In genomic region chr10:120210096-120210495, GRCm38 (mm10) we compare ENCODE assay signal across 10 mouse cellular contexts. TPM values are rescaled to one million over a fixed set of nuclear protein-coding genes. Genes with fewer than 3 reads are reported as not detected.
A peak's percentile ranks its signal among the peaks of the same experiment; 100 is the strongest.
DNase-seq lines count a peak whose midpoint lies in the region; ATAC-seq and TF ChIP-seq lines count a peak whose summit lies in the region.
"Had no signal": no experiment of that assay in that cellular context is flagged by ENCODE, and none has a peak within 500 bp of the region (broad histone marks: within the 10 kb centered on the region; RNA-seq: fewer than 3 reads in every experiment).

No protein-coding gene starts in this region.

- peaks cover 6% of the 10 kb centered on the region for H3K9me3 ChIP-seq in heart, embryonic 12.5 days (replicated peaks)
- H3K9me3 ChIP-seq in midbrain, embryonic 10.5 days (replicated peaks), result no peaks in the 10 kb centered on the region; the same call in 1 of the 2 replicates
- no peaks in the 10 kb centered on the region for H3K9me3 ChIP-seq in midbrain, embryonic 14.5 days (ENCODE audit: control insufficient read depth, low read length)
- no peaks in the 10 kb centered on the region for H3K9me3 ChIP-seq in kidney, postnatal 0 days (replicated peaks; ENCODE audit: low read length)
- peaks cover 5% of the 10 kb centered on the region; the same call in 1 of the 2 replicates for H3K9me3 ChIP-seq in stomach, embryonic 14.5 days (ENCODE audit: control insufficient read depth, low read depth, low read length)

- peak overlapping the region; percentile 85; the same call in 1 of the 2 replicates for H3K4me2 ChIP-seq in heart, embryonic 12.5 days
- no peak overlapping the region; the same call in 1 of the 2 replicates for H3K4me2 ChIP-seq in midbrain, embryonic 14.5 days (ENCODE audit: low read length)
- peak overlapping the region; percentile 75 for H3K4me2 ChIP-seq in kidney, postnatal 0 days (ENCODE audit: low read length)
- peak overlapping the region; percentile 75 for H3K4me2 ChIP-seq in stomach, embryonic 14.5 days (replicated peaks; ENCODE audit: low read depth, low read length)

- no peak for ATAC-seq in heart, embryonic 12.5 days (ENCODE audit: insufficient number of reproducible peaks, low FRiP score)
- no peak for ATAC-seq in midbrain, embryonic 14.5 days (ENCODE audit: low FRiP score, low TSS enrichment)
- ATAC-seq in kidney, postnatal 0 days (replicated peaks; ENCODE audit: low FRiP score, low read depth), result 0 out of 2 replicates have a peak, but pooled peaks have one; percentile 20
- ATAC-seq in stomach, embryonic 14.5 days (ENCODE audit: insufficient number of reproducible peaks, insufficient read depth, low FRiP score, low read depth), result no peak

- DNase-seq in heart, adult 8-10 months (ENCODE audit: low spot score), result no peak
- no peak for DNase-seq in midbrain, embryonic 10.5 days (ENCODE audit: low spot score)
- DNase-seq in midbrain, embryonic 14.5 days, result no peak
- DNase-seq in kidney, postnatal 0 days (ENCODE audit: low spot score), result no peak
- DNase-seq in adrenal gland, adult (ENCODE audit: inconsistent age in 2 of 2, low spot score in 1 of 2), result no peak
- no peak for DNase-seq in layer of hippocampus, adult 11-12 months (ENCODE audit: low spot score)
- DNase-seq: cerebellum, postnatal 36 days had no signal

- peaks cover 10% of the 10 kb centered on the region for H3K36me3 ChIP-seq in heart, embryonic 12.5 days
- peaks cover 13% of the 10 kb centered on the region for H3K36me3 ChIP-seq in midbrain, embryonic 10.5 days
- no peaks in the 10 kb centered on the region for H3K36me3 ChIP-seq in midbrain, embryonic 14.5 days (ENCODE audit: control insufficient read depth, insufficient read depth, low read length)
- no peaks in the 10 kb centered on the region for H3K36me3 ChIP-seq in kidney, postnatal 0 days (ENCODE audit: insufficient read depth, low read length)
- H3K36me3 ChIP-seq in stomach, embryonic 14.5 days (ENCODE audit: control insufficient read depth, insufficient read depth, low read length), result no peaks in the 10 kb centered on the region

- H3K9ac ChIP-seq in heart, embryonic 12.5 days, result no peak overlapping the region
- no peak overlapping the region for H3K9ac ChIP-seq in midbrain, embryonic 14.5 days (replicated peaks; ENCODE audit: low read length)
- H3K9ac ChIP-seq in kidney, postnatal 0 days (ENCODE audit: low read depth, low read length), result no peak overlapping the region
- H3K9ac ChIP-seq in stomach, embryonic 14.5 days (replicated peaks; ENCODE audit: low read depth, low read length), result no peak overlapping the region

- no peak overlapping the region for H3K4me3 ChIP-seq in heart, embryonic 12.5 days
- H3K4me3 ChIP-seq in midbrain, embryonic 10.5 days, result peak overlapping the region; percentile 68; the same call in 1 of the 2 replicates
- no peak overlapping the region for H3K4me3 ChIP-seq in midbrain, embryonic 14.5 days (replicated peaks; ENCODE audit: low read depth, low read length)
- 0 out of 2 replicates have a peak overlapping the region, but pooled peaks have one; percentile 92 for H3K4me3 ChIP-seq in kidney, postnatal 0 days (replicated peaks; ENCODE audit: low read depth, low read length)
- H3K4me3 ChIP-seq in stomach, embryonic 14.5 days (ENCODE audit: low read depth, low read length), result peak overlapping the region; percentile 97; the same call in 1 of the 2 replicates

- peaks cover 8% of the 10 kb centered on the region; the same call in 1 of the 2 replicates for H3K4me1 ChIP-seq in heart, embryonic 12.5 days (replicated peaks)
- H3K4me1 ChIP-seq in midbrain, embryonic 10.5 days, result peaks cover 11% of the 10 kb centered on the region
- peaks cover 8% of the 10 kb centered on the region; the same call in 1 of the 2 replicates for H3K4me1 ChIP-seq in midbrain, embryonic 14.5 days (ENCODE audit: control insufficient read depth, insufficient read depth, low read length)
- H3K4me1 ChIP-seq in kidney, postnatal 0 days (replicated peaks; ENCODE audit: insufficient read depth, low read length), result 0 out of 2 replicates have a peak, but pooled peaks cover 4% of the 10 kb centered on the region
- H3K4me1 ChIP-seq in stomach, embryonic 14.5 days (ENCODE audit: control insufficient read depth, insufficient read depth, low read length), result peaks cover 2% of the 10 kb centered on the region; the same call in 1 of the 2 replicates

- TF ChIP-seq CTCF in kidney, postnatal 0 days (IDR thresholded peaks at IDR 0.05; ENCODE audit: low read depth), result no peak

- 84% methylated on average over 3 of the region's 3 CpGs for WGBS in heart, embryonic 12.5 days
- 91% methylated on average over 3 of the region's 3 CpGs for WGBS in midbrain, embryonic 10.5 days
- WGBS in midbrain, embryonic 14.5 days, result 90% methylated on average over 3 of the region's 3 CpGs
- 73% methylated on average over 3 of the region's 3 CpGs for WGBS in kidney, postnatal 0 days
- WGBS in stomach, embryonic 14.5 days, result 78% methylated on average over 3 of the region's 3 CpGs

- H3K27me3 ChIP-seq in heart, embryonic 12.5 days (replicated peaks), result no peaks in the 10 kb centered on the region
- H3K27me3 ChIP-seq in midbrain, embryonic 10.5 days (ENCODE audit: low read depth, poor library complexity, severe bottlenecking), result no peaks in the 10 kb centered on the region
- no peaks in the 10 kb centered on the region for H3K27me3 ChIP-seq in midbrain, embryonic 14.5 days (ENCODE audit: control insufficient read depth, insufficient read depth, low read length)
- H3K27me3 ChIP-seq in kidney, postnatal 0 days (ENCODE audit: insufficient read depth, low read length), result no peaks in the 10 kb centered on the region
- H3K27me3 ChIP-seq in stomach, embryonic 14.5 days (ENCODE audit: control insufficient read depth, insufficient read depth, low read length), result no peaks in the 10 kb centered on the region

- H3K27ac ChIP-seq in heart, embryonic 12.5 days (ENCODE audit: poor library complexity, severe bottlenecking), result no peak overlapping the region
- H3K27ac ChIP-seq in midbrain, embryonic 10.5 days (replicated peaks), result no peak overlapping the region
- H3K27ac ChIP-seq in midbrain, embryonic 14.5 days (replicated peaks; ENCODE audit: low read depth, low read length), result no peak overlapping the region
- peak overlapping the region; percentile 38; the same call in 1 of the 2 replicates for H3K27ac ChIP-seq in kidney, postnatal 0 days
- no peak overlapping the region for H3K27ac ChIP-seq in stomach, embryonic 14.5 days (ENCODE audit: low read length)
- H3K27ac ChIP-seq: left cerebral cortex, adult 2 months had no signal

RNA-seq across cellular contexts. Expression of gene Irak3, which starts 8.2 kb away (rescaled TPM):
- polyA plus RNA-seq in heart, embryonic 12.5 days (2016; fragmentation: Nextera tagmentation; extraction: Ambion mirVana), result 0.20 and 0.32 TPM in 2 replicates
- total RNA-seq in heart, adult 8-10 months (2022), result 1 to 10 TPM; 2.6 to 3.9 (median 3.0) TPM
- polyA plus RNA-seq in midbrain, embryonic 10.5 days (2016; fragmentation: Nextera tagmentation; extraction: Ambion mirVana), result 0.44 and 0.73 TPM in 2 replicates
- 0.13 and 0.45 TPM in 2 replicates for polyA plus RNA-seq in midbrain, embryonic 14.5 days (2014; fragmentation: Nextera tagmentation; extraction: Ambion mirVana)
- polyA plus RNA-seq in kidney, postnatal 0 days (2015; fragmentation: Nextera tagmentation; extraction: Ambion mirVana), result 1.5 TPM in 2 replicates
- 0.75 and 1.3 TPM in 2 replicates for polyA plus RNA-seq in stomach, embryonic 14.5 days (2014; fragmentation: Nextera tagmentation; extraction: Ambion mirVana)

RNA-seq across cellular contexts. Expression of gene Tmbim4, which starts 8.7 kb away (rescaled TPM):
- 103 and 105 TPM in 2 replicates for polyA plus RNA-seq in heart, embryonic 12.5 days (2016; fragmentation: Nextera tagmentation; extraction: Ambion mirVana)
- 100 to 1,000 TPM; 101 to 113 (median 108) TPM for total RNA-seq in heart, adult 8-10 months (2022)
- polyA plus RNA-seq in midbrain, embryonic 10.5 days (2016; fragmentation: Nextera tagmentation; extraction: Ambion mirVana), result 93.2 and 93.3 TPM in 2 replicates
- 104 and 107 TPM in 2 replicates for polyA plus RNA-seq in midbrain, embryonic 14.5 days (2014; fragmentation: Nextera tagmentation; extraction: Ambion mirVana)
- polyA plus RNA-seq in kidney, postnatal 0 days (2015; fragmentation: Nextera tagmentation; extraction: Ambion mirVana), result 403 and 412 TPM in 2 replicates
- 104 and 110 TPM in 2 replicates for polyA plus RNA-seq in stomach, embryonic 14.5 days (2014; fragmentation: Nextera tagmentation; extraction: Ambion mirVana)

RNA-seq across cellular contexts. Expression of gene Llph, which starts 16.8 kb away (rescaled TPM):
- 31.7 and 32.0 TPM in 2 replicates for polyA plus RNA-seq in heart, embryonic 12.5 days (2016; fragmentation: Nextera tagmentation; extraction: Ambion mirVana)
- total RNA-seq in heart, adult 8-10 months (2022), result 10 to 100 TPM in 1 of 4 experiments, 1 to 10 TPM in 3; 8.6 to 12.7 (median 9.3) TPM
- 59.4 and 65.7 TPM in 2 replicates for polyA plus RNA-seq in midbrain, embryonic 10.5 days (2016; fragmentation: Nextera tagmentation; extraction: Ambion mirVana)
- polyA plus RNA-seq in midbrain, embryonic 14.5 days (2014; fragmentation: Nextera tagmentation; extraction: Ambion mirVana), result 39.6 and 40.7 TPM in 2 replicates
- 53.3 and 54.3 TPM in 2 replicates for polyA plus RNA-seq in kidney, postnatal 0 days (2015; fragmentation: Nextera tagmentation; extraction: Ambion mirVana)
- polyA plus RNA-seq in stomach, embryonic 14.5 days (2014; fragmentation: Nextera tagmentation; extraction: Ambion mirVana), result 59.2 and 66.1 TPM in 2 replicates

Comparison
In these comparisons a context has a peak if more than half of its experiments do, and no peak if none do; other contexts are left out.
1. H3K4me3 ChIP-seq: peak in midbrain, embryonic 10.5 days (single experiment), kidney, postnatal 0 days (single experiment) and stomach, embryonic 14.5 days (single experiment); none in heart, embryonic 12.5 days (single experiment) and midbrain, embryonic 14.5 days (single experiment).